Mouse (Mus musculus) cerebellum, postnatal 14 days (tissue): Measurements from ENCODE around the gene Olfr329-ps.
A peak's percentile ranks its signal among the peaks of the same experiment; 100 is the strongest.
"Not testable (repeated sequence)": the region's sequence is repeated elsewhere in the genome, so short reads cannot be mapped to it uniquely, and the experiment has no call there.

Experiments
- DNase-seq, 2 experiments: peaks; one replicate each; pipeline ENCODE4 v3.0.0; 2021; ENCODE audit warnings: mixed read lengths in 2 of 2

Gene Olfr329-ps

GRCm38 (mm10) chr11:58546322-58546721, at the start of gene Olfr329-ps:
TSS of gene Olfr329-ps (minus strand) at chr11:58546422.
- no peak for DNase-seq

GRCm38 (mm10) chr11:58594814-58595213, 48.6 kb upstream of the Olfr329-ps start, which contains the start of gene Olfr324:
TSS of gene Olfr324 (plus strand) at chr11:58595114.
- DNase-seq = no peak

GRCm38 (mm10) chr11:58588620-58589250, 42.5 kb upstream of the Olfr329-ps start:
- no peak for DNase-seq

GRCm38 (mm10) chr11:58587898-58588348, 41.7 kb upstream of the Olfr329-ps start:
- DNase-seq = peak; percentile 65 to 77

GRCm38 (mm10) chr11:58578636-58579035, 32.4 kb upstream of the Olfr329-ps start:
- peak; percentile 6 to 21 for DNase-seq

GRCm38 (mm10) chr11:58577430-58577829, 31.2 kb upstream of the Olfr329-ps start, which contains the start of gene Olfr325:
TSS of gene Olfr325 (plus strand) at chr11:58577730.
- DNase-seq = no peak

GRCm38 (mm10) chr11:58570405-58570804, 24.2 kb upstream of the Olfr329-ps start, which contains the start of gene Olfr224:
TSS of gene Olfr224 (minus strand) at chr11:58570553.
- DNase-seq = no peak

- DNase-seq = peak in 1 of 2 experiments; percentile 6
These were observed 9.3 kb upstream of the Olfr329-ps start, which contains the start of gene Olfr328 for GRCm38 (mm10) chr11:58555536-58555935. TSS of gene Olfr328 (minus strand) at chr11:58555636.

- not testable (repeated sequence) for DNase-seq
These were observed 11.5 kb downstream of the Olfr329-ps start, which contains the start of gene Olfr330 for GRCm38 (mm10) chr11:58534736-58535135. TSS of gene Olfr330 (minus strand) at chr11:58534836.

GRCm38 (mm10) chr11:58519756-58520155, 26.5 kb downstream of the Olfr329-ps start:
- DNase-seq = peak; percentile 18 to 20

GRCm38 (mm10) chr11:58518916-58519315, 27.3 kb downstream of the Olfr329-ps start:
- DNase-seq = peak; percentile 56 to 65

- DNase-seq = not testable (repeated sequence)
These were observed 37.2 kb downstream of the Olfr329-ps start for GRCm38 (mm10) chr11:58509058-58509457.

- DNase-seq = not testable (repeated sequence)
These were observed 43.8 kb downstream of the Olfr329-ps start, which contains the start of gene Olfr331 for GRCm38 (mm10) chr11:58502472-58502871. TSS of gene Olfr331 (minus strand) at chr11:58502572.

GRCm38 (mm10) chr11:58499290-58499689, 46.9 kb downstream of the Olfr329-ps start:
- DNase-seq = peak; percentile 7 to 13

GRCm38 (mm10) chr11:58498761-58499160, 47.5 kb downstream of the Olfr329-ps start:
- DNase-seq = peak; percentile 1 to 5

GRCm38 (mm10) chr11:58492455-58492854, 53.8 kb downstream of the Olfr329-ps start, which contains the start of gene Olfr332:
TSS of gene Olfr332 (minus strand) at chr11:58492555.
- DNase-seq = no peak
